Mouse (Mus musculus) hindbrain, embryonic 14.5 days (tissue): Measurements from ENCODE around the gene Zfp600. TPM values are rescaled to one million over a fixed set of nuclear protein-coding genes. Genes with fewer than 3 reads are reported as not detected.
"Not testable (repeated sequence)": the region's sequence is repeated elsewhere in the genome, so short reads cannot be mapped to it uniquely, and the experiment has no call there.

Experiments
- ATAC-seq: fragments of 200-750 bp; cut with Nextera tagmentation; 2 replicates; pipeline ENCODE4 v1.8.0; 2017; ENCODE audit warnings: moderate number of reproducible peaks, mild to moderate bottlenecking, moderate TSS enrichment, moderate library complexity; ENCODE audit not compliant: low FRiP score
- DNase-seq: peaks from one replicate; pipeline ENCODE4 v3.0.0-alpha.2; 2015; ENCODE audit warnings: low spot score
- H3K27ac ChIP-seq: fragments of 300-500 bp; sonication (generic); 2 replicates; pipeline ENCODE4 v1.5.1; 2014; ENCODE audit warnings: mild to moderate bottlenecking, moderate library complexity
- H3K27me3 ChIP-seq: fragments of 300-500 bp; sonication (generic); 2 replicates; pipeline ENCODE4 v1.6.1; 2014; ENCODE audit warnings: mild to moderate bottlenecking, low read length, mixed read lengths; ENCODE audit not compliant: control insufficient read depth, insufficient read depth
- H3K36me3 ChIP-seq: fragments of 300-500 bp; sonication (generic); replicated peaks from 2 replicates; pipeline ENCODE4 v1.6.1; 2014; ENCODE audit not compliant: control insufficient read depth, insufficient read depth
- H3K4me1 ChIP-seq: fragments of 300-500 bp; sonication (generic); replicated peaks from 2 replicates; pipeline ENCODE4 v1.6.1; 2014; ENCODE audit warnings: antibody characterized with exemption, low read length, mixed read lengths; ENCODE audit not compliant: control insufficient read depth, insufficient read depth
- H3K4me2 ChIP-seq: fragments of 300-500 bp; sonication (generic); replicated peaks from 2 replicates; pipeline ENCODE4 v1.6.1; 2014; ENCODE audit warnings: mild to moderate bottlenecking, moderate library complexity
- H3K4me3 ChIP-seq: fragments of 300-500 bp; sonication (generic); replicated peaks from 2 replicates; pipeline ENCODE4 v1.5.1; 2014; ENCODE audit warnings: mild to moderate bottlenecking, low read length
- H3K9ac ChIP-seq: fragments of 300-500 bp; sonication (generic); 2 replicates; pipeline ENCODE4 v1.6.1; 2014
- H3K9me3 ChIP-seq: fragments of 300-500 bp; sonication (generic); 2 replicates; pipeline ENCODE4 v1.6.1; 2016; ENCODE audit warnings: low read length; ENCODE audit not compliant: control insufficient read depth
- whole genome bisulfite sequencing: fragments of 180-500 bp; shearing (Covaris S2); extraction: QIAGEN DNeasy Blood & Tissue Kit; methylation state at CpG from one replicate; pipeline ENCODE4 v1.1.7; 2014; 5-methylcytosine and 5-hydroxymethylcytosine counted together
- polyA plus RNA-seq: library from polyadenylated mRNA; unstranded; fragments of >200 nt; fragmentation: Nextera tagmentation; extraction: Ambion mirVana; gene quantifications from 2 replicates; pipeline ENCODE4 v1.2.1, GENCODE M21; 2014

Zfp600 gene
- polyA plus RNA-seq, 1 experiment from 2014 or later, result not detected

- 66% methylated on average over 5 of the region's 5 CpGs for WGBS
Observed at GRCm38 (mm10) chr4:146242119-146242518, 85.5 kb downstream of the Zfp600 start.

More at GRCm38 (mm10) chr4:146242119-146242518, 85.5 kb downstream of the Zfp600 start:
- ATAC-seq, H3K9ac ChIP-seq, H3K4me2 ChIP-seq, DNase-seq, H3K27me3 ChIP-seq, H3K36me3 ChIP-seq, H3K9me3 ChIP-seq, H3K4me1 ChIP-seq, H3K4me3 ChIP-seq, H3K27ac ChIP-seq: not testable (repeated sequence)

Other genes starting within 250 kb of the Zfp600 start
- gene Zfp987, start 59.5 kb upstream of the Zfp600 start, polyA plus RNA-seq, result 0.12 TPM in 1 of 2 replicates, not detected in the other